Mouse (Mus musculus) left cerebral cortex, adult 2 months (tissue): Measurements from ENCODE around the gene Copz2. TPM values are rescaled to one million over a fixed set of nuclear protein-coding genes. Genes with fewer than 3 reads are reported as not detected.

ENCODE experiments used
- DNase-seq, 2 experiments: peaks; one replicate each; pipeline ENCODE4 v3.0.0; 2021 to 2022; ENCODE audit warnings: low spot score in 2 of 2, mixed read lengths in 1 of 2; ENCODE audit errors: extremely low spot score in 1 of 2
- H3K27ac ChIP-seq: fragments of 200-600 bp; 2 replicates; pipeline ENCODE4 v1.8.1; 2022
- H3K4me3 ChIP-seq: fragments of 200-600 bp; 2 replicates; pipeline ENCODE4 v1.8.1; 2022
- CTCF ChIP-seq: fragments of 200-600 bp; IDR thresholded peaks from 2 replicates; pipeline ENCODE4 v1.8.1; 2022; ENCODE audit warnings: antibody characterized with exemption, mild to moderate bottlenecking, moderate library complexity
- intact Hi-C: fragments of 180-260 bp; cut with DNase I; formaldehyde crosslinking; loops from one replicate; pipeline ENCODE4 v1.15.1; 2025
- total RNA-seq, 2 experiments: library from RNA; stranded (reverse); gene quantifications; 2 replicates each; pipeline ENCODE4 v1.2.3; 2021

Gene Copz2
- total RNA-seq, 2 experiments from 2014 or later: 4.8 to 5.0 TPM

DNA sequence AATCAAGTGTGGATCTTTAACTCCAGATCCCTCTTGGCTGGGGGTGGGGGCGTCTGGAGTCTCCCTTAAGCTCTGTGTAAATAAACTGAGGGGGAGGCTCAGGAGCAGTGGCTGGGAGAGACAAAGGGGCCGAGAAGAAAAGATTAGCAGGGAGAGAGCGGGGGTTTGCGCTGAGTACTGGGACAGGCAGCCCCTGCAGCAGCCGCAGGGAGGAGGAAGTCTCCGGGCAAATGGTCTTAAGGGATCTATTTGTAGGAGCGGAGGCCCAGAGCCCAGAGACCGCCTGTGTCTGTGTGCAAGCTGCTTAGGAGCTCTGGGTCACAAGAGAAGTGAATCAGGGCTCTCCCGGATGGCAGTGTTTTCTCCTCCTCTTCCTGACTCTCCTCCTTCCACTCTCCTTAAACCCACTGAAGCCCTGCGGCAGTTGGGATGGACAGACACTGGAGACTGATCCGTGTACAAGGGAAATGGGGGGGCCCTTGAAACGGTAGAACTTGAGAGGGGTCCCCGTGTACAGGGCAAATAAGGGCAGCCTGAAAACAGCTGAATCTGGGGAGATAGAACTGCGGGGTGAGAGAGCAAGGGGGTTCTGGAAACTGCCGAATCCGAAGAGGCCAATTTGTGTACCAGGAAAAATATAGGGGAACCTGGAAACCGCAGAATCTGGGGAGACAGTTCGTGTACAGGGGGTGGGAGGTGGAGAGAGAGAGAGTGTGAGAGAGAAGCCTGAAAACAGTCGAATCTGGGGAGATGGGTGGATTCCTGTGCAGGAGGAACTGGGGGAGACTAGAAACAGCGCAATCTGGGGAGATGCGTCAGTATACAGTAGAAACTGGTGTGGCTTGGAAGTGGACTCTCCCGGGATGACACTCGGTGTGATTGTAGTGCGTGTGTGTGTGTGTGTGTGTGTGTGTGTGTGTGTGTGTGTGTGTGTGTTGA lies 23.0 kb downstream of the Copz2 start:
- H3K27ac ChIP-seq: peak overlapping the region; percentile 73
- intact Hi-C loops: no loop called here
- H3K4me3 ChIP-seq: no peak overlapping the region
- peak in 1 of 2 experiments; percentile 17 for DNase-seq
- no peak for TF ChIP-seq CTCF

DNA sequence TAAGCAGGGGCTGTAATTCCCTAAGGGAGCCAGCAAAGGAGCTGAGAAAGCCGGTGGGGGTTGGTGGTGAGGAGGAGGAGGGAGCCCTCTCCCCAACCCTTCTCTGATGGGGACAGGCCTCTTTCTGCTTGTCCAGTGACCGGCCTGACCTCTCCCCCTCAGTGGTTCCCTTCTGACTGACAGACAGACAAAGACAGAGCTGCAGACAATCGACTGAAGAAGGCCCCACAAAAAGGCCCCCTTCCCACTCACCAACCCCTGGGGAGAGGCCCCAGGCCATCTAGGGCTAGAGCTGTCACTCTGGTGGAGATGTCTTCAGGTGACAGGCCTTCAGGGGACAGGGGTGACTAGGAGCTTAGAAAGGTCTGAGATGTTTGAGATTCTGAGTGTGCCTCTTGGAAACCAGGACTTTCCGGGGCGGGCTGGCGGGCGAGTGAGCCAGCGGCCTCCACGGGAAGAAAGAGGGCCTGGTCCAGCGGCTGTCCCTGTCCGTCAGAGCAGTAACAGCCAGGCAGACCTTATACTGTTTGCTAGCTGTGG lies 24.0 kb downstream of the Copz2 start:
- intact Hi-C loops: no loop called here
- H3K27ac ChIP-seq: peak overlapping the region; percentile 61

GRCm38 (mm10) chr11:96875270-96875669 lies 25.6 kb downstream of the Copz2 start:
- DNase-seq: no peak
- TF ChIP-seq CTCF: no peak
- H3K27ac ChIP-seq: no peak overlapping the region
- H3K4me3 ChIP-seq: peak overlapping the region; percentile 44
- intact Hi-C loops: no loop called here

More for the DNA sequence above, 24.0 kb downstream of the Copz2 start:
- no peak for DNase-seq
- no peak overlapping the region for H3K4me3 ChIP-seq
- TF ChIP-seq CTCF: no peak

GRCm38 (mm10) chr11:96875745-96876144 lies 26.1 kb downstream of the Copz2 start:
- intact Hi-C loops: no loop called here
- DNase-seq: peak; percentile 89
- H3K4me3 ChIP-seq: peak overlapping the region; percentile 44
- TF ChIP-seq CTCF: no peak
- no peak overlapping the region for H3K27ac ChIP-seq

GRCm38 (mm10) chr11:96876300-96877040 lies 26.8 kb downstream of the Copz2 start:
- H3K27ac ChIP-seq: peak overlapping the region; percentile 53
- no peak for DNase-seq
- intact Hi-C loops: no loop called here
- TF ChIP-seq CTCF: no peak
- no peak overlapping the region for H3K4me3 ChIP-seq

GRCm38 (mm10) chr11:96877071-96877470 lies 27.4 kb downstream of the Copz2 start:
- Histone ChIP-seq H3K4me3 (no peak overlapping the region), H3K27ac (no peak overlapping the region; the same call in 1 of the 2 replicates)
- no peak for TF ChIP-seq CTCF
- no peak for DNase-seq
- intact Hi-C loops: no loop called here

DNA sequence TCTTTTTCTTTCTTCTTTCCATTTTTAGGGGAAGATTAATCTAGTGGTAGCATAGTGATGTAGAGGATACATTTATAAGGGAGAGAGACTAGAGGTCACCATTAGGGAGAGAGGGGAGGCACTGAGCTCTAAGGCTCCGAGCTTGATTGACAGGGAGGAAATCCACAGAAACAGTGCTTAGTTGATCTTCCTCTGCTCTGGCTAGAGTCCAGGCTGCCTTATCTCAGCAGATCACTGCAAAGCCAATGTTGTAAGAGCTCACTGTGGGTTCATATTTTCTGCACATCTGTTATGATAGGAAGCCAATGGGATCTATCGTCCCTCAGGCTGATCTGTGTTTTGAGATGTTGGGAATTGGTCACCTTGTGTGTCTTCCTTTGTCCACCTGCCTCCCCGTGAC lies 29.0 kb downstream of the Copz2 start:
- H3K4me3 ChIP-seq: no peak overlapping the region
- H3K27ac ChIP-seq: no peak overlapping the region
- DNase-seq: no peak
- no peak for TF ChIP-seq CTCF
- intact Hi-C loops: no loop called here

GRCm38 (mm10) chr11:96879359-96879758 lies 29.7 kb downstream of the Copz2 start:
- DNase-seq: no peak
- intact Hi-C loops: no loop called here
- no peak overlapping the region for H3K27ac ChIP-seq

GRCm38 (mm10) chr11:96880296-96880695 lies 30.6 kb downstream of the Copz2 start:
- TF ChIP-seq CTCF: no peak
- intact Hi-C loops: no loop called here
- no peak overlapping the region for H3K4me3 ChIP-seq
- no peak for DNase-seq
- H3K27ac ChIP-seq: no peak overlapping the region

More at GRCm38 (mm10) chr11:96879359-96879758, 29.7 kb downstream of the Copz2 start:
- no peak overlapping the region for H3K4me3 ChIP-seq
- TF ChIP-seq CTCF: no peak

GRCm38 (mm10) chr11:96885901-96886340 lies 36.3 kb downstream of the Copz2 start:
- Histone ChIP-seq H3K27ac (no peak overlapping the region; the same call in 1 of the 2 replicates), H3K4me3 (no peak overlapping the region)
- intact Hi-C loops: no loop called here
- no peak for DNase-seq
- TF ChIP-seq CTCF: no peak

DNA sequence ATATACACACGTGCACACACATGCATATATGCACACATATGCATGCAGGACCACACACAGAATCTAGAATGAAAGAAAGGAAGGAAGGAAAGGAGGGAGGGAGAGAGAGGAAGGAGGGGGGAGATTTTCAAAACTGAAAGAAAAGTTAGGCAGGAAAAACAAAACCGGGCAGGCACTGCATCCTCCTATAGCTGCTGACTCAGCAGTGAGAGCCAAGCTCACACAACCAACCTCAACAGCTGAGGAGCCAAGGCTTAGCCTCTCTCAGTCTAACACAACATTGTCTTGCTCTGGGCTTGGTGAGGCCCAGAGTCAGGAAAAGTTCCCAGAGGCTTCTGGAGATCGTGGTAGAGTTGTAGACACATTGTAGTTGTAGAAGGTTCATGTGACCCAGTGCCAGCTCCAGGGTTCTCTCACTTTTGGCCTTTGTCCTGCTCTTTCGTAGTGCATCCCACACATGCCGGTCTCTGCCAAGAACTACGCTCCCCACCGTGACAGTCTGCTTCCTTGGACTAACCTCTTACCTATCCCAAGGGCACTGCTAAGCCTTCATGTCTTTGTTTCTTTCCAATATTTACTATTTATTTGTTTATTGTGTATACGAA lies 37.4 kb downstream of the Copz2 start:
- DNase-seq: no peak
- H3K27ac ChIP-seq: no peak overlapping the region
- no peak for TF ChIP-seq CTCF
- intact Hi-C loops: no loop called here
- H3K4me3 ChIP-seq: no peak overlapping the region
